Mouse (Mus musculus) midbrain, embryonic 16.5 days (tissue): ENCODE data around the gene Aym1. TPM values are rescaled to one million over a fixed set of nuclear protein-coding genes. Genes with fewer than 3 reads are reported as not detected.

Source experiments
- microRNA-seq: library from miRNA; unstranded; fragments of <30 nt; microRNA quantifications from one replicate; pipeline ENCODE4, GENCODE M21; 2017
- polyA plus RNA-seq: library from polyadenylated mRNA; unstranded; fragments of >200 nt; fragmentation: Nextera tagmentation; extraction: Ambion mirVana; gene quantifications from 2 replicates; pipeline ENCODE4 v1.2.1, GENCODE M21; 2015

Aym1 gene
- polyA plus RNA-seq, 1 experiment from 2014 or later: not detected

Small RNA genes lying within 50 kb of the gene (microRNA-seq; reads per million reads assigned to microRNA genes)
- gene Mir7229: not detected
- gene Mir7230: not detected

Other genes starting within 250 kb of the Aym1 start
- 3.8 and 4.2 TPM in 2 replicates for gene 2900026A02Rik, start 136.1 kb upstream of the Aym1 start, polyA plus RNA-seq
- not detected in 2 replicates for gene Tmem211, start 130.4 kb upstream of the Aym1 start, polyA plus RNA-seq
- gene Sgsm1, start 46.5 kb upstream of the Aym1 start, polyA plus RNA-seq: 27.5 and 29.4 TPM in 2 replicates
- 14.4 and 16.1 TPM in 2 replicates for gene Wscd2, start 133.0 kb downstream of the Aym1 start, polyA plus RNA-seq